Comparison of ENCODE assay signal across 19 mouse cellular contexts in genomic region chr3:156414431-156415427, GRCm38 (mm10).
DNase-seq lines count a peak whose midpoint lies in the region; ATAC-seq lines count a peak whose summit lies in the region.
"Had no signal": no experiment of that assay in that cellular context is flagged by ENCODE, and none has a peak within 500 bp of the region (broad histone marks: within the 10 kb centered on the region; RNA-seq: fewer than 3 reads in every experiment).

No protein-coding gene starts in this region.

- no peaks in the 10 kb centered on the region for H3K36me3 ChIP-seq in heart, embryonic 15.5 days
- H3K36me3 ChIP-seq in neural tube, embryonic 11.5 days (ENCODE audit: control insufficient read depth, insufficient read depth, low read length) = no peaks in the 10 kb centered on the region
- H3K36me3 ChIP-seq in embryonic facial prominence, embryonic 12.5 days = no peaks in the 10 kb centered on the region
- H3K36me3 ChIP-seq: liver, embryonic 13.5 days had no signal

- H3K4me2 ChIP-seq in heart, embryonic 15.5 days = no peak overlapping the region
- no peak overlapping the region for H3K4me2 ChIP-seq in neural tube, embryonic 11.5 days (ENCODE audit: low read depth)
- no peak overlapping the region for H3K4me2 ChIP-seq in embryonic facial prominence, embryonic 12.5 days (replicated peaks)
- H3K4me2 ChIP-seq: liver, embryonic 13.5 days had no signal

- ATAC-seq in heart, embryonic 15.5 days (replicated peaks; ENCODE audit: insufficient number of reproducible peaks, insufficient read depth, low FRiP score, low read depth) = peak; percentile 47; the same call in 1 of the 2 replicates
- ATAC-seq in neural tube, embryonic 11.5 days (ENCODE audit: insufficient read depth, low FRiP score, low TSS enrichment) = peak; percentile 53; the same call in 1 of the 2 replicates
- ATAC-seq in embryonic facial prominence, embryonic 12.5 days (ENCODE audit: insufficient number of reproducible peaks, insufficient read depth, low FRiP score, low TSS enrichment) = peak; percentile 56; the same call in 1 of the 2 replicates
- ATAC-seq: forebrain, embryonic 14.5 days; hindbrain, embryonic 16.5 days had no signal

- H3K27me3 ChIP-seq in heart, embryonic 15.5 days = no peaks in the 10 kb centered on the region
- H3K27me3 ChIP-seq in neural tube, embryonic 11.5 days (ENCODE audit: control insufficient read depth, insufficient read depth, low read length) = no peaks in the 10 kb centered on the region
- no peaks in the 10 kb centered on the region for H3K27me3 ChIP-seq in embryonic facial prominence, embryonic 12.5 days
- H3K27me3 ChIP-seq: CH12.LX; liver, embryonic 13.5 days had no signal

- no peaks in the 10 kb centered on the region for H3K4me1 ChIP-seq in heart, embryonic 15.5 days (replicated peaks)
- no peaks in the 10 kb centered on the region for H3K4me1 ChIP-seq in neural tube, embryonic 11.5 days (ENCODE audit: control insufficient read depth, insufficient read depth, low read length)
- no peaks in the 10 kb centered on the region for H3K4me1 ChIP-seq in embryonic facial prominence, embryonic 12.5 days
- H3K4me1 ChIP-seq: liver, embryonic 13.5 days had no signal

- 84% methylated on average over 13 of the region's 13 CpGs for WGBS in heart, embryonic 15.5 days
- WGBS in neural tube, embryonic 11.5 days = 92% methylated on average over 13 of the region's 13 CpGs
- 89% methylated on average over 13 of the region's 13 CpGs for WGBS in embryonic facial prominence, embryonic 12.5 days

- DNase-seq in heart, postnatal 4 days = no peak
- DNase-seq in neural tube, embryonic 11.5 days (ENCODE audit: low spot score) = no peak
- no peak for DNase-seq in neural tube, embryonic 10.5 days (ENCODE audit: extremely low spot score, low spot score)
- DNase-seq in heart, adult 9 months (ENCODE audit: low spot score in 2 of 2) = no peak
- DNase-seq in spleen, postnatal 36 days (ENCODE audit: low spot score in 2 of 2) = no peak
- DNase-seq: adrenal gland, postnatal 10 days; cerebellum, adult 18-20 months; heart, adult 11 months; kidney, adult 9 months; kidney, postnatal 4 days; liver, embryonic 13.5 days; spleen, adult 18-20 months; thymus, postnatal 25 days had no signal

- H3K9me3 ChIP-seq in heart, embryonic 15.5 days (replicated peaks) = no peaks in the 10 kb centered on the region
- H3K9me3 ChIP-seq in neural tube, embryonic 11.5 days (ENCODE audit: control insufficient read depth, low read length) = no peaks in the 10 kb centered on the region
- H3K9me3 ChIP-seq in embryonic facial prominence, embryonic 12.5 days = no peaks in the 10 kb centered on the region
- H3K9me3 ChIP-seq: liver, embryonic 13.5 days had no signal

- H3K27ac ChIP-seq in heart, embryonic 15.5 days = no peak overlapping the region
- H3K27ac ChIP-seq in neural tube, embryonic 11.5 days (ENCODE audit: low read depth, low read length) = no peak overlapping the region
- no peak overlapping the region for H3K27ac ChIP-seq in embryonic facial prominence, embryonic 12.5 days
- H3K27ac ChIP-seq: liver, embryonic 13.5 days; stomach, postnatal 0 days had no signal

- no peak overlapping the region for H3K4me3 ChIP-seq in heart, embryonic 15.5 days
- H3K4me3 ChIP-seq in neural tube, embryonic 11.5 days (ENCODE audit: low read depth, low read length) = no peak overlapping the region
- no peak overlapping the region for H3K4me3 ChIP-seq in embryonic facial prominence, embryonic 12.5 days
- H3K4me3 ChIP-seq: liver, embryonic 13.5 days had no signal

- H3K9ac ChIP-seq in heart, embryonic 15.5 days = no peak overlapping the region
- H3K9ac ChIP-seq in neural tube, embryonic 11.5 days (ENCODE audit: low read length) = no peak overlapping the region
- no peak overlapping the region for H3K9ac ChIP-seq in embryonic facial prominence, embryonic 12.5 days
- H3K9ac ChIP-seq: liver, embryonic 13.5 days had no signal
